Mouse (Mus musculus) CH12.LX (cell line): Measurements from ENCODE around the gene 9930111J21Rik2. TPM values are rescaled to one million over a fixed set of nuclear protein-coding genes. Genes with fewer than 3 reads are reported as not detected.

ENCODE experiments used
- DNase-seq: peaks from one replicate; pipeline ENCODE4 v3.0.0-alpha.2; 2013; ENCODE audit errors: extremely low read depth
- H3K27ac ChIP-seq: 2 replicates; pipeline ENCODE4 v1.5.1; 2012; ENCODE audit warnings: low read depth, mild to moderate bottlenecking, control low read depth, moderate library complexity; ENCODE audit not compliant: insufficient read depth
- H3K27me3 ChIP-seq: replicated peaks from 2 replicates; pipeline ENCODE3; 2012; ENCODE audit warnings: inconsistent platforms
- H3K36me3 ChIP-seq, 2 experiments: replicated peaks in 1 of 2; 2 replicates each; pipeline versions ENCODE3 to v1.6.1; 2012; ENCODE audit warnings: inconsistent platforms in 1 of 2, low read length in 1 of 2, mild to moderate bottlenecking in 1 of 2, mixed read lengths in 1 of 2, moderate library complexity in 1 of 2; ENCODE audit not compliant: control insufficient read depth in 1 of 2, insufficient read depth in 1 of 2
- H3K4me1 ChIP-seq, 2 experiments: 2 replicates each; pipeline ENCODE4 v1.6.1; 2012; ENCODE audit warnings: inconsistent platforms in 1 of 2, moderate library complexity in 1 of 2; ENCODE audit not compliant: insufficient read depth in 2 of 2, control insufficient read depth in 1 of 2
- H3K4me2 ChIP-seq: 2 replicates; pipeline ENCODE4 v1.6.1; 2012; ENCODE audit warnings: low read depth, mild to moderate bottlenecking, control low read depth; ENCODE audit not compliant: poor library complexity, insufficient read depth, severe bottlenecking
- H3K4me3 ChIP-seq, 3 experiments: fragments of 150-350 bp in 1 of 3; sonication (generic) in 1 of 3; replicated peaks in 1 of 3; 2 replicates each; pipeline versions ENCODE3 to v1.5.1; 2011 to 2012; ENCODE audit warnings: low read depth in 2 of 3, low read length in 2 of 3, mild to moderate bottlenecking in 2 of 3, moderate library complexity in 2 of 3, control low read depth in 1 of 3, improper control_type of control experiment in 1 of 3, inconsistent platforms in 1 of 3, mixed read lengths in 1 of 3; ENCODE audit not compliant: poor library complexity in 1 of 3
- H3K79me2 ChIP-seq: replicated peaks from 2 replicates; pipeline ENCODE4 v1.6.1; 2012; ENCODE audit warnings: mild to moderate bottlenecking, moderate library complexity; ENCODE audit not compliant: control insufficient read depth, poor library complexity, insufficient read depth, severe bottlenecking; ENCODE audit errors: extremely low read depth
- H3K9ac ChIP-seq: 2 replicates; pipeline ENCODE4 v1.6.1; 2012; ENCODE audit warnings: low read depth, mild to moderate bottlenecking, control low read depth, moderate library complexity; ENCODE audit not compliant: insufficient read depth
- H3K9me3 ChIP-seq: replicated peaks from 2 replicates; pipeline ENCODE3; 2012; ENCODE audit warnings: low read length, inconsistent platforms, mixed read lengths
- CHD2 ChIP-seq: IDR thresholded peaks from 2 replicates; pipeline ENCODE4 v1.6.1; 2011; ENCODE audit warnings: low read length, improper control_type of control experiment
- E2F4 ChIP-seq: IDR thresholded peaks from 2 replicates; pipeline ENCODE4 v1.6.1; 2011; ENCODE audit warnings: low read depth, low read length, improper control_type of control experiment; ENCODE audit not compliant: insufficient replicate concordance
- ELF1 ChIP-seq: IDR thresholded peaks from 2 replicates; pipeline ENCODE4 v1.6.1; 2014; ENCODE audit warnings: low read depth, mild to moderate bottlenecking, inconsistent platforms, low read length, improper control_type of control experiment
- EP300 ChIP-seq: IDR thresholded peaks from 2 replicates; pipeline ENCODE4 v1.6.1; 2011; ENCODE audit warnings: low read length, improper control_type of control experiment
- ETS1 ChIP-seq: conservative IDR thresholded peaks from 2 replicates; pipeline ENCODE4 v1.6.1; 2012; ENCODE audit warnings: low read depth, mild to moderate bottlenecking, inconsistent platforms, low read length, improper control_type of control experiment, moderate library complexity
- GABPA ChIP-seq: IDR thresholded peaks from 2 replicates; pipeline ENCODE4 v1.6.1; 2012; ENCODE audit warnings: low read depth, low read length, improper control_type of control experiment, inconsistent platforms; ENCODE audit not compliant: insufficient replicate concordance
- HCFC1 ChIP-seq: IDR thresholded peaks from 2 replicates; pipeline ENCODE4 v1.6.1; 2012; ENCODE audit warnings: low read depth, mild to moderate bottlenecking, inconsistent platforms, low read length, improper control_type of control experiment
- KAT2A ChIP-seq: IDR thresholded peaks from 2 replicates; pipeline ENCODE4 v1.6.1; 2012; ENCODE audit warnings: low read length, improper control_type of control experiment, inconsistent platforms; ENCODE audit not compliant: insufficient replicate concordance
- MAX ChIP-seq: IDR thresholded peaks from 2 replicates; pipeline ENCODE4 v1.6.1; 2011; ENCODE audit warnings: low read length, improper control_type of control experiment
- MXI1 ChIP-seq: IDR thresholded peaks from 2 replicates; pipeline ENCODE4 v1.6.1; 2011; ENCODE audit warnings: mild to moderate bottlenecking, low read depth, low read length, improper control_type of control experiment
- NELFE ChIP-seq: IDR thresholded peaks from 2 replicates; pipeline ENCODE4 v1.6.1; 2011; ENCODE audit warnings: low read depth, low read length, improper control_type of control experiment
- POLR2A ChIP-seq: IDR thresholded peaks from 2 replicates; pipeline ENCODE4 v1.6.1; 2011; ENCODE audit warnings: low read depth, mild to moderate bottlenecking, improper control_type of control experiment, low read length
- POLR2AphosphoS2 ChIP-seq: IDR thresholded peaks from 2 replicates; pipeline ENCODE4 v1.6.1; 2011; ENCODE audit warnings: low read depth, low read length, improper control_type of control experiment
- SIN3A ChIP-seq: IDR thresholded peaks from 2 replicates; pipeline ENCODE4 v1.6.1; 2012; ENCODE audit warnings: low read length, improper control_type of control experiment, inconsistent platforms
- TCF12 ChIP-seq: IDR thresholded peaks from 2 replicates; pipeline ENCODE4 v1.6.1; 2014; ENCODE audit warnings: low read depth, mild to moderate bottlenecking, inconsistent platforms, low read length, improper control_type of control experiment
- dilution Hi-C: fragments of 300-500 bp; cut with MboI; formaldehyde crosslinking; loops from 2 replicates; pipeline ENCODE4 v1.14.3; 2020; ENCODE audit warnings: low sequenced_read_pairs; ENCODE audit not compliant: extremely low pct_unique_long_range_greater_than_20kb, extremely low pct_ligation_motif_present
- in situ Hi-C: fragments of 300-500 bp; cut with MboI; formaldehyde crosslinking; loops from 3 replicates; pipeline ENCODE4 v1.14.3; 2019; ENCODE audit warnings: low sequenced_read_pairs, low pct_ligation_motif_present, low pct_unique_long_range_greater_than_20kb, mixed read lengths
- polyA plus RNA-seq: library from polyadenylated mRNA; unstranded; fragments of >175 nt; gene quantifications from 2 replicates; pipeline ENCODE4 v1.2.1, GENCODE M21; 2012; ENCODE audit warnings: low read depth; ENCODE audit not compliant: insufficient read length
- total RNA-seq, 2 experiments: library from RNA; depleted of rRNA; stranded (reverse); fragments of 300-350 nt in 1 of 2; fragments of >200 nt in 1 of 2; gene quantifications; 2 replicates each; pipeline ENCODE4 v1.2.3; 2012 to 2014

The 9930111J21Rik2 gene
- total and polyA plus RNA-seq, 3 experiments = 6.9 to 22.7 (median 18.5) TPM

- no peak overlapping the region for H3K4me3 ChIP-seq
These were observed 33.3 kb upstream of the 9930111J21Rik2 start for GRCm38 (mm10) chr11:49084385-49084784.

GRCm38 (mm10) chr11:49083808-49084207, 32.8 kb upstream of the 9930111J21Rik2 start:
- Histone ChIP-seq H3K4me3 (no peak overlapping the region), H3K4me1 (peaks cover 5 to 65% of the 10 kb centered on the region in 2 experiments), H3K9me3 (no peaks in the 10 kb centered on the region), H3K4me2 (no peak overlapping the region), H3K9ac (no peak overlapping the region), H3K79me2 (no peaks in the 10 kb centered on the region), H3K36me3 (no peaks in the 10 kb centered on the region), H3K27ac (no peak overlapping the region), H3K27me3 (no peaks in the 10 kb centered on the region)
- in situ Hi-C loops (no loop called here), dilution Hi-C loops (no loop called here)
- no peak for TF ChIP-seq TCF12
- no peak for TF ChIP-seq POLR2AphosphoS2
- TF ChIP-seq ELF1 = no peak
- DNase-seq = no peak

More at GRCm38 (mm10) chr11:49084385-49084784, 33.3 kb upstream of the 9930111J21Rik2 start:
- DNase-seq = no peak
- Histone ChIP-seq H3K4me1 (peaks cover 5 to 67% of the 10 kb centered on the region in 2 experiments), H3K9ac (no peak overlapping the region), H3K9me3 (no peaks in the 10 kb centered on the region), H3K79me2 (no peaks in the 10 kb centered on the region), H3K4me2 (no peak overlapping the region), H3K27ac (no peak overlapping the region), H3K36me3 (no peaks in the 10 kb centered on the region), H3K27me3 (no peaks in the 10 kb centered on the region)
- in situ Hi-C loops (no loop called here), dilution Hi-C loops (no loop called here)
- TF ChIP-seq E2F4 (no peak), KAT2A (no peak), EP300 (no peak), SIN3A (no peak), POLR2A (no peak)

GRCm38 (mm10) chr11:49083146-49083545, 32.1 kb upstream of the 9930111J21Rik2 start:
- Histone ChIP-seq H3K9ac (no peak overlapping the region), H3K4me2 (no peak overlapping the region), H3K4me3 (no peak overlapping the region), H3K27me3 (no peaks in the 10 kb centered on the region), H3K79me2 (no peaks in the 10 kb centered on the region), H3K36me3 (no peaks in the 10 kb centered on the region), H3K9me3 (no peaks in the 10 kb centered on the region), H3K27ac (no peak overlapping the region), H3K4me1 (peaks cover 5 to 59% of the 10 kb centered on the region in 2 experiments)
- TF ChIP-seq MAX (no peak), NELFE (no peak), ETS1 (no peak), HCFC1 (no peak), MXI1 (no peak), CHD2 (no peak), GABPA (no peak), ELF1 (no peak)
- DNase-seq = no peak
- dilution Hi-C loops = no loop called here
- in situ Hi-C loops = no loop called here
